Mouse (Mus musculus) sigmoid colon, adult 10 weeks (tissue): ENCODE results near the gene Scgb1b18. TPM values are rescaled to one million over a fixed set of nuclear protein-coding genes. Genes with fewer than 3 reads are reported as not detected.

Experiments used
- polyA plus RNA-seq: library from polyadenylated mRNA; stranded (reverse); fragments of 350-450 nt; fragmentation: Illumina TruSeq; extraction: RNeasy Lipid Tissue Mini Kit (QIAGEN cat#74804); gene quantifications from one replicate; pipeline ENCODE4 v1.2.3, GENCODE M21; 2014; ENCODE audit warnings: low read depth, low replicate concordance

Scgb1b18 gene
- polyA plus RNA-seq, result not detected

GRCm38 (mm10) chr7:33185268-33185667 is at the start of gene Scgb1b18:
Gene Scgb1b18, plus strand, starts transcription at chr7:33185568.

GRCm38 (mm10) chr7:33173764-33174163 is 11.6 kb upstream of the Scgb1b18 start, which contains the start of gene Scgb2b18:
Gene Scgb2b18, minus strand, starts transcription at chr7:33173864.

Other genes starting within 250 kb of the Scgb1b18 start
- 6.9 TPM for gene Scgb2b17, start 129.0 kb upstream of the Scgb1b18 start, polyA plus RNA-seq
- gene Scgb1b17, start 122.1 kb upstream of the Scgb1b18 start, polyA plus RNA-seq, result not detected
- gene Scgb2b18, start 11.7 kb upstream of the Scgb1b18 start, polyA plus RNA-seq, result not detected
- gene Scgb2b19, start 94.8 kb downstream of the Scgb1b18 start, polyA plus RNA-seq, result not detected
- not detected for gene Scgb1b19, start 101.7 kb downstream of the Scgb1b18 start, polyA plus RNA-seq
- 1.2 TPM for gene Scgb2b20, start 180.8 kb downstream of the Scgb1b18 start, polyA plus RNA-seq
- not detected for gene Scgb1b20, start 187.7 kb downstream of the Scgb1b18 start, polyA plus RNA-seq